Mouse (Mus musculus): ENCODE measurements around the gene Ascc2. TPM values are rescaled to one million over a fixed set of nuclear protein-coding genes. Genes with fewer than 3 reads are reported as not detected.

The Ascc2 gene
- polyA plus RNA-seq, 1 experiment: 18.0 TPM

GRCm38 (mm10) chr11:4730913-4731312 lies 93.4 kb downstream of the Ascc2 start:
- Histone ChIP-seq H3K27ac (ENCODE audit: insufficient read depth, low read depth, low read length) (no peak overlapping the region), H3K4me1 (ENCODE audit: control insufficient read depth, insufficient read depth, low read length) (no peaks in the 10 kb centered on the region), H3K27me3 (replicated peaks; ENCODE audit: control insufficient read depth, insufficient read depth, low read length) (no peaks in the 10 kb centered on the region), H3K4me3 (ENCODE audit: insufficient read depth, low read depth, low read length) (no peak overlapping the region), H3K36me3 (ENCODE audit: control insufficient read depth, insufficient read depth, low read length) (no peaks in the 10 kb centered on the region)
- 84% methylated on average over 5 of the region's 5 CpGs for WGBS
- no peak for TF ChIP-seq CTCF (conservative IDR thresholded peaks at IDR 0.05; ENCODE audit: insufficient read depth, insufficient read length, low read depth, low read length)
- no peak for TF ChIP-seq POLR2A (IDR thresholded peaks at IDR 0.05; ENCODE audit: low read depth, low read length)
- no peak for DNase-seq

- TF ChIP-seq CTCF (conservative IDR thresholded peaks at IDR 0.05; ENCODE audit: insufficient read depth, insufficient read length, low read depth, low read length): no peak
- no peak for TF ChIP-seq POLR2A (IDR thresholded peaks at IDR 0.05; ENCODE audit: low read depth, low read length)
- no peak for DNase-seq
- Histone ChIP-seq H3K27me3 (replicated peaks; ENCODE audit: control insufficient read depth, insufficient read depth, low read length) (no peaks in the 10 kb centered on the region), H3K36me3 (ENCODE audit: control insufficient read depth, insufficient read depth, low read length) (no peaks in the 10 kb centered on the region), H3K27ac (ENCODE audit: insufficient read depth, low read depth, low read length) (no peak overlapping the region), H3K4me1 (ENCODE audit: control insufficient read depth, insufficient read depth, low read length) (no peaks in the 10 kb centered on the region), H3K4me3 (ENCODE audit: insufficient read depth, low read depth, low read length) (no peak overlapping the region)
- 81% methylated on average over 7 of the region's 7 CpGs for WGBS
Observed at GRCm38 (mm10) chr11:4731781-4732180, 94.2 kb downstream of the Ascc2 start.

GRCm38 (mm10) chr11:4734179-4734578 lies 96.6 kb downstream of the Ascc2 start:
- TF ChIP-seq POLR2A (IDR thresholded peaks at IDR 0.05; ENCODE audit: low read depth, low read length): no peak
- no peak for TF ChIP-seq CTCF (conservative IDR thresholded peaks at IDR 0.05; ENCODE audit: insufficient read depth, insufficient read length, low read depth, low read length)
- Histone ChIP-seq H3K27me3 (replicated peaks; ENCODE audit: control insufficient read depth, insufficient read depth, low read length) (no peaks in the 10 kb centered on the region), H3K27ac (ENCODE audit: insufficient read depth, low read depth, low read length) (no peak overlapping the region), H3K4me3 (ENCODE audit: insufficient read depth, low read depth, low read length) (no peak overlapping the region), H3K4me1 (ENCODE audit: control insufficient read depth, insufficient read depth, low read length) (no peaks in the 10 kb centered on the region), H3K36me3 (ENCODE audit: control insufficient read depth, insufficient read depth, low read length) (no peaks in the 10 kb centered on the region)
- WGBS: 58% methylated on average over 12 of the region's 12 CpGs
- no peak for DNase-seq

Other genes starting within 250 kb of the Ascc2 start
- gene Hormad2, start 196.6 kb upstream of the Ascc2 start, polyA plus RNA-seq (2012; rRNA removed): not detected in 2 replicates
- 30.4 and 31.8 TPM in 2 replicates for gene Mtmr3, start 42.9 kb upstream of the Ascc2 start, polyA plus RNA-seq (2012; rRNA removed)
- not detected in 2 replicates for gene Gm11032, start 17.7 kb upstream of the Ascc2 start, polyA plus RNA-seq (2012; rRNA removed)
- gene Uqcr10, start 66.6 kb downstream of the Ascc2 start, polyA plus RNA-seq (2012; rRNA removed): 2,120 and 2,704 TPM in 2 replicates
- gene Zmat5, start 66.9 kb downstream of the Ascc2 start, polyA plus RNA-seq (2012; rRNA removed): 62.6 and 65.1 TPM in 2 replicates
- gene Cabp7, start 109.0 kb downstream of the Ascc2 start, polyA plus RNA-seq (2012; rRNA removed): not detected in 2 replicates
- 54.0 and 54.4 TPM in 2 replicates for gene Nf2, start 211.8 kb downstream of the Ascc2 start, polyA plus RNA-seq (2012; rRNA removed)
- 140 and 164 TPM in 2 replicates for gene Nipsnap1, start 236.2 kb downstream of the Ascc2 start, polyA plus RNA-seq (2012; rRNA removed)